ENCODE assay signal across 23 mouse cellular contexts in genomic region chr6:119095081-119095480, GRCm38 (mm10).
DNase-seq lines count a peak whose midpoint lies in the region; ATAC-seq lines count a peak whose summit lies in the region.
"Had no signal": no experiment of that assay in that cellular context is flagged by ENCODE, and none has a peak within 500 bp of the region (broad histone marks: within the 10 kb centered on the region; RNA-seq: fewer than 3 reads in every experiment).

No protein-coding gene starts in this region.

- H3K36me3 ChIP-seq in heart, embryonic 13.5 days, result no peaks in the 10 kb centered on the region
- H3K36me3 ChIP-seq in heart, embryonic 12.5 days, result no peaks in the 10 kb centered on the region
- H3K36me3 ChIP-seq: embryonic facial prominence, embryonic 15.5 days; forebrain, embryonic 10.5 days; hindbrain, embryonic 12.5 days had no signal

- H3K9ac ChIP-seq in heart, embryonic 13.5 days, result peak overlapping the region; percentile 44; the same call in 1 of the 2 replicates
- no peak overlapping the region for H3K9ac ChIP-seq in heart, embryonic 12.5 days
- H3K9ac ChIP-seq: embryonic facial prominence, embryonic 15.5 days; hindbrain, embryonic 12.5 days had no signal

- H3K4me1 ChIP-seq in heart, embryonic 13.5 days, result peaks cover 71% of the 10 kb centered on the region
- H3K4me1 ChIP-seq in heart, embryonic 12.5 days (replicated peaks), result peaks cover 62% of the 10 kb centered on the region
- H3K4me1 ChIP-seq: embryonic facial prominence, embryonic 15.5 days had no signal

- H3K27ac ChIP-seq in heart, embryonic 13.5 days (replicated peaks), result 0 out of 2 replicates have a peak overlapping the region, but pooled peaks have one; percentile 12
- no peak overlapping the region for H3K27ac ChIP-seq in heart, embryonic 12.5 days (ENCODE audit: poor library complexity, severe bottlenecking)
- H3K27ac ChIP-seq: embryonic facial prominence, embryonic 15.5 days; forebrain, embryonic 10.5 days; gastrocnemius, adult 2 months; hindbrain, embryonic 12.5 days had no signal

- no peaks in the 10 kb centered on the region for H3K27me3 ChIP-seq in heart, embryonic 13.5 days (replicated peaks)
- no peaks in the 10 kb centered on the region for H3K27me3 ChIP-seq in heart, embryonic 12.5 days (replicated peaks)
- H3K27me3 ChIP-seq: embryonic facial prominence, embryonic 15.5 days; hindbrain, embryonic 12.5 days; Patski had no signal

- H3K4me2 ChIP-seq in heart, embryonic 13.5 days, result no peak overlapping the region
- no peak overlapping the region for H3K4me2 ChIP-seq in heart, embryonic 12.5 days
- H3K4me2 ChIP-seq: embryonic facial prominence, embryonic 15.5 days; hindbrain, embryonic 12.5 days had no signal

- DNase-seq in cerebellum, adult 18-20 months, result peak; percentile 52 to 58
- DNase-seq in cerebellum, adult 11 months, result no peak
- peak; percentile 82 for DNase-seq in brain, adult 2 months (ENCODE audit: low read depth, low spot score)
- peak; percentile 55 to 61 for DNase-seq in cerebellum, postnatal 25 days
- no peak for DNase-seq in urinary bladder, adult 2 months (ENCODE audit: low spot score)
- DNase-seq: adrenal gland, postnatal 25 days; embryo, embryonic 11 days; gastrocnemius, adult 2 months; gastrocnemius, postnatal 25 days; heart, postnatal 4 days; kidney, adult 8-10 months had no signal

- H3K9me3 ChIP-seq in heart, embryonic 13.5 days, result no peaks in the 10 kb centered on the region
- H3K9me3 ChIP-seq in heart, embryonic 12.5 days (replicated peaks), result no peaks in the 10 kb centered on the region
- H3K9me3 ChIP-seq: embryonic facial prominence, embryonic 15.5 days; forebrain, embryonic 10.5 days; hindbrain, embryonic 12.5 days had no signal

- 59% methylated on average over 6 of the region's 6 CpGs for WGBS in heart, embryonic 13.5 days
- WGBS in heart, embryonic 12.5 days, result 55% methylated on average over 6 of the region's 6 CpGs

- ATAC-seq in heart, embryonic 13.5 days (ENCODE audit: extremely low read depth, insufficient number of reproducible peaks, low FRiP score, low TSS enrichment), result no peak
- ATAC-seq in heart, embryonic 12.5 days (ENCODE audit: insufficient number of reproducible peaks, low FRiP score), result no peak
- ATAC-seq: activated CD4-positive, CD25-positive, alpha-beta regulatory T cell, adult 4 months; forebrain, embryonic 14.5 days; hindbrain, embryonic 16.5 days; inflammation-experienced regulatory T-cells, adult 6 months; intestine, postnatal 0 days; Patski had no signal

- H3K4me3 ChIP-seq in heart, embryonic 13.5 days, result no peak overlapping the region
- H3K4me3 ChIP-seq in heart, embryonic 12.5 days, result no peak overlapping the region
- H3K4me3 ChIP-seq: embryonic facial prominence, embryonic 15.5 days; erythroblast, embryonic 14.5 days; forebrain, embryonic 10.5 days; gastrocnemius, adult 2 months; hindbrain, embryonic 12.5 days had no signal

Comparison
In these comparisons a context has a peak if more than half of its experiments do, and no peak if none do; other contexts are left out.
1. DNase-seq: peak in cerebellum, adult 18-20 months (2 of 2), brain, adult 2 months (single experiment) and cerebellum, postnatal 25 days (2 of 2); none in cerebellum, adult 11 months (single experiment) and urinary bladder, adult 2 months (single experiment).